Mouse (Mus musculus): ENCODE measurements around the gene Gal3st4.

GRCm38 (mm10) chr5:138271232-138271631, 1.4 kb downstream of the Gal3st4 start:
- TF ChIP-seq POLR2A (IDR thresholded peaks at IDR 0.05; ENCODE audit: low read depth, low read length) (no peak), CTCF (IDR thresholded peaks at IDR 0.05; ENCODE audit: extremely low read depth, insufficient read length, insufficient replicate concordance, low read depth, low read length) (no peak)

Data from small intestine, adult 2 months (tissue).